Mouse (Mus musculus): ENCODE results near the gene Adprh.
A peak's percentile ranks its signal among the peaks of the same experiment; 100 is the strongest.

Adprh gene

DNA sequence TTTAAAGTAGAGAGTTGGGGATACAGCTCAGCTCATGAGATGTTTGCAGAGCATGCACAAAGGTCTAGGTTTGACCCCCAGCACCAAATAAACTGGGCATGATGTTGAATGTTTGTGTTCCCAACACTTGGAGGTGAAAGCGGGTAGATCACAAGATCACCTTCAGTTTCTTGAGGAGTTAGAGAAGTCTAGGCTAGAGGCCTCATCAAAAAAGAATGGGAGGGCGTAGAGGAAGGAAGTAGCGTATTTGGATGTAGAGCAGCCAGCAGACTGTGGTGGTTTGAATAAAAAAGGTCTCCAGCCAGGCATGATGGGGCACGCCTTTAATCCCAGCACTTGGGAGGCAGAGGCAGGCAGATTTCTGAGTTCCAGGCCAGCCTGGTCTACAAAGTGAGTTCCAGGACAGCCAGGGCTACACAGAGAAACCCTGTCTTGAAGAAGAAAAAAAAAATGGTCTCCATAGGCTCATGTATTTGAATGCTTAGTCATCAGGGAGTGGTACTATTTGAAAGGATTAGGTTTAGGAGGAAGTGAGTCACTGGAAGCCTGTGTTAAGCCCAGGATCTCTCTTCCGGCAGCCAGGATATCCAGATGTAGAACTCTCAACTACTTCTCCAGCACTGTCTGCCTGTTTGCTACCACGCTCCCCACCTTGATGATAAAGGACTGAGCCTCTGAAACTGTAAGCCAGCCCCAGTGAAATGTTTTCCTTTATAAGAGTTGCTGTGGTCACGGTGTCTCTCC is 8.6 kb downstream of the Adprh start:
- no peak for DNase-seq (ENCODE audit: low read depth, low spot score)

- DNase-seq (ENCODE audit: low read depth, low spot score) = no peak
Observed at GRCm38 (mm10) chr16:38442216-38442615, 10.3 kb downstream of the Adprh start.

GRCm38 (mm10) chr16:38441611-38442010 is 10.9 kb downstream of the Adprh start:
- DNase-seq (ENCODE audit: low read depth, low spot score) = no peak

GRCm38 (mm10) chr16:38440403-38440802 is 12.1 kb downstream of the Adprh start:
- no peak for DNase-seq (ENCODE audit: low read depth, low spot score)

DNA sequence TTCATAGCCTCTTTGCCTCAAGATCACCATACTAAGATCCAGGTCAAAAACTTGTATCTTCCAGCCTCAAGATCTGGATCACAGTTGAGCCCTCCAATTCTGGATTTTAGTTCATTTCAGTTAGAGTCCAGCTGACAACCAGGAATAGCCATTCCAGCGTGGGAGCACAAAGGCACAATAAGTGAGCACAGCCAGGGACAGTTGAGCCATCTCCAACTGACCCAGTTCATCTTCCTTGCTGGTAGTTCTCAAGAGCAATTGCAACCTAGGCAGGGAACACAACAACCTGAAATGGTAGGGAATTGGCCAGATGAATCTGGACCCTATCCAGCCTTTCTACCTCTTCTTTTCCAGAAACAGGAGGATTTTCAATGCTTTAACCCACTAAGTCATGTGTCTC is 13.3 kb downstream of the Adprh start:
- no peak for DNase-seq (ENCODE audit: low read depth, low spot score)

DNA sequence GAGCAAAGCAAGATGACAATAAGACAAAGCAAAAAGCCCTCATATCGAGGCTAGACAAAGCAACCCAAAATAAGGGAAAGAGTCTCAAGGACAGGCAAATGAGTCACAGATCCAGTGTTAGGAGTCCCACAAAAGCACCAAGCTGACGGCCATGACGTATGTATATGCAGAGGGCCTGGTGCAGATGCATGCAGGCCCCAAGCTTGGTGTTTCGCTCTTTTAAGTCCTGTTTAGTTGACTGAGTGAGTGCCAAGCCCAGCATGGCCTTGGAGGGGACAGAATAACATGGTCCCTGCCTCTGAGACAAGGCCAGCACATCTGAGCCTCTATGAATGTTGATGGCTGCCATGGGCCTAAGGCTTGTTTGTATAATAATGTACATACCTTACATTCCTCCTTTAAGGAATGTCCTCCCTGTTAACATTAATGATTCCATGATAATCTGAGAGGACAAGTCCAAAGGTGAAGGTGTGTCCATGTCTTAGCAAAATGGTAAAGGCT is 18.2 kb downstream of the Adprh start:
- DNase-seq (ENCODE audit: low read depth, low spot score) = no peak

- no peak for DNase-seq (ENCODE audit: low read depth, low spot score)
Observed at GRCm38 (mm10) chr16:38433514-38433913, 19.0 kb downstream of the Adprh start.

GRCm38 (mm10) chr16:38432498-38433425 is 19.7 kb downstream of the Adprh start, which contains the start of gene Pla1a:
Gene Pla1a (minus strand): TSS chr16:38433145.
- DNase-seq (ENCODE audit: low read depth, low spot score) = no peak

GRCm38 (mm10) chr16:38431446-38432185 is 20.9 kb downstream of the Adprh start:
- DNase-seq (ENCODE audit: low read depth, low spot score) = no peak

- DNase-seq (ENCODE audit: low read depth, low spot score) = no peak
Observed at GRCm38 (mm10) chr16:38425799-38426198, 26.7 kb downstream of the Adprh start.

DNA sequence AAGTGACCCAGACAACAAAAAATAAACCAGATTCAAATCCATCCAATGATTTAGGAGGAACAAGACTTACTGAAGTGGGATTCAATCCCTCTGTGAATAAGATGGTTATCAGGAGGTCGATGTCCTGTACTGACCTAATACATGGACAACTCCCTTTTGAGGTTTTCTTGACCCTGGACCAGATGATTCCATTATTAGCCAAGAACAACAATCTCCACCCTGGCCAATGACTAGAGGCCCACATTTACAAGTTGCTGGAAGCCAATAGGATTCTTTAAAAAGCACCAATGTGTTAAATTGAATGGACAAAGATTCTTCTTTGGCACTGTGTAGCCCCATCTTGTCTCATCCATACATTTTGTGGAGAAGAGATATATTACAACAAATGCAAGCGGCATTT is 27.1 kb downstream of the Adprh start:
- no peak for DNase-seq (ENCODE audit: low read depth, low spot score)

GRCm38 (mm10) chr16:38414953-38415352 is 37.5 kb downstream of the Adprh start:
- no peak for DNase-seq (ENCODE audit: low read depth, low spot score)

GRCm38 (mm10) chr16:38408416-38408815 is 44.1 kb downstream of the Adprh start:
- no peak for DNase-seq (ENCODE audit: low read depth, low spot score)

DNA sequence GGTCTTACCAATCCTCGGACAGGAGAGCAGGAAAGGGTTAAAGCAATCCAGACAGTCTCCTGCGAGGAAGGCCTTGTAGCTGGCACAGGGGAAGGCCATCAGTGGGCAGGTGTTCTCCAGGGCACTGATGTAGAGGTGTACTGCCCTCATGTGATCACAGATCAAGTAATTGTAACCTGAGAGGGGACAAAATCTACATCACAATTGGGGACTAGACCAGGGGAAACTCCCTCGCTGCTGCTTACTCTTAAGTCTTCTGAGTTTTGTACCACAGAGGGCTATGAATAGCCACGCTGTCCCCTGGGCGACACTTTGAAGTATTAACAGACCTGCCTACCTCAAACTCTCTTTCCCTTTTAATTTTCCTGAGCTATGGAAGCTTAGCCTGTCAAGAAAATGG is 44.9 kb downstream of the Adprh start:
- no peak for DNase-seq (ENCODE audit: low read depth, low spot score)

GRCm38 (mm10) chr16:38406708-38407107 is 45.8 kb downstream of the Adprh start:
- no peak for DNase-seq (ENCODE audit: low read depth, low spot score)

DNA sequence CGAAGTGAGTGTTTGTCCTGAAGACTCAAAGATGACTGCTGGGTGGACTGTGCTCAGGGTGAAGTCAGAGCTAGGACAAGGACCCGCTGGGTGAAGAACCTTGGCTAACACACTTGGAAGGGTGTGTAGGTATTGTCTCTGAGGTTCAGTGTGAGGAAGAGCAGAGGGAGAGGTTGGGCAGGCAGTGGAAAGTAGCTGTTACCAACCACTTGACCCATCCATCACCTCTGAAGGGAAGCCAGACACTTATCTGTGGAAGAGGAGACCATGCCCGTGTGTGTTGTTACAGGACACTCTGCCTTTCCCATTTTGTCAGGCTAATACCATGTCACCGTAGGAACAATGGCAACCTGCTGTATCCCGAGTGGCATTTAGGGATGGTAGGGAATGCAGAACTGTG is 46.2 kb downstream of the Adprh start:
- DNase-seq (ENCODE audit: low read depth, low spot score) = no peak

DNA sequence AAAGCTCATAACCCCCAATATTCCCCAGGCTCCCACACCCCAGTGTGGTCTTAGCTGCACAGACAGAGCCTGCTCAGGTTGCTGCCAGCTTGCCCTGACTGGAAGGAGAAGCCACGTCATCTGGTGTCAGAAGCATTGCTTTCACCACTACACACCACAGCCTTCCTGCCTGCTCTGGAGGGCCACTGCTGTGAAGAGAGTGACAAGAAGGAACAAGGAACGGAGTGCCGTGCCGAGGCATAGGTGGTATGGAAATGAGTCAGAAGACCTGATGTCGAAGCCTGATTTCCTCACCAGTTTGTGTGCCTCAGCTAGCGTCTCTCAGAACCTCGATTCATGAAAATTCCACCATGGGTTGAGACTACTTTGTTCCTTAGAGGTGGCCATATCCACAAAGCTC is 48.9 kb downstream of the Adprh start:
- no peak for DNase-seq (ENCODE audit: low read depth, low spot score)

DNA sequence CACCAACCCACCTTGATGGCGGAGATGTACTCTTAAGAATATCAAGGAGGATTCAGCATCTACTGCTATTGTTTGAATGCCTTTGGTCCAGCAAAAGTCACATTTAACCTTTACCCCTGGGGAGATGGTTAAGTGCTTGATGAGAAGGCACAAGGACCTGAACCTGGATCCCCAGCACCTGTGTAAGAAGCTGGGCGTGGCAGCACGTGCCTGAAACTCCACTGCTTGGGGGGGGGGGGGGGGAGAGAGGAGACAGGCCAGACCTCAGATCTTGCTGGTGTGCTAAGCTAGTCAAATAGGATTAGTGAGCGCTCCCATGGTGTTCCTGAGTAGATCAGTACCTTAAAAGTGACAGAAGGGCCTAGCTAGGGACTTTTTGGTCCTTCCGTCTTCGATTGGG is 51.0 kb downstream of the Adprh start:
- DNase-seq (ENCODE audit: low read depth, low spot score) = no peak

DNA sequence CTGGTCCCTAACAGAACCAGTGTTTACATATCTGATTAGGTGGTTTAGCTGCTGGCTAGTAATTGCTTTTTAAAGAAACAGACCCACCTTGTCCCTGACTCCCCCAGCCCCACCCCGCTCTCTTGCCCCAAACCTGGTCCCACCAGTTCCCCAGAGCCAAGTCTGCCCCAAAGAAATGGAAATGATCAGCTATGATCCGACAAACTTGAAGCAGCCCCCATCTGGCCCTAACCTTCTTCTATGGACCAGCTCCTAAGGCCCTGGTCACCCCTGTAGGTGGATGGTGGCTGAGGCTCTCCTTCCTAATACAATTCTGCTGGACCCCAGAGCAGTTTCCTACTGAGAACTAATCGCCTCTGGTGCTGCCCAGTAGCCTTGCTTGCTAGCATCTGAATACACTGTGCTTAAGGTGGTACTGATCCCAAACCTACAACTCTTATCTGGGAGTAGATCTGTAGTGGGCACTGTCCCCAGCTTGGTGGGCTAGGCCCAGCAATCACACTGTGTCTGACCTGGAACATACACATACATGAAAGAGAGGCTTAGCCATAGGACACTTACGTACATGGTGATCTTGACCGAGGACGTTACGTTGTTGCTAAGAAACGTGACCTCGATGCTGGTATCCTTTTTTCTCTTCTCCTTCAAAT is 52.1 kb downstream of the Adprh start:
- no peak for DNase-seq (ENCODE audit: low read depth, low spot score)

GRCm38 (mm10) chr16:38399531-38400231 is 52.8 kb downstream of the Adprh start:
- DNase-seq (ENCODE audit: low read depth, low spot score) = peak; percentile 40

GRCm38 (mm10) chr16:38399076-38399475 is 53.4 kb downstream of the Adprh start:
- no peak for DNase-seq (ENCODE audit: low read depth, low spot score)
